Mouse (Mus musculus): ENCODE data around the gene Gm49359. TPM values are rescaled to one million over a fixed set of nuclear protein-coding genes. Genes with fewer than 3 reads are reported as not detected.
"Not testable (repeated sequence)": the region's sequence is repeated elsewhere in the genome, so short reads cannot be mapped to it uniquely, and the experiment has no call there.

Gene Gm49359
- polyA plus RNA-seq (2012), result 0.38 and 0.43 TPM in 2 replicates

DNA sequence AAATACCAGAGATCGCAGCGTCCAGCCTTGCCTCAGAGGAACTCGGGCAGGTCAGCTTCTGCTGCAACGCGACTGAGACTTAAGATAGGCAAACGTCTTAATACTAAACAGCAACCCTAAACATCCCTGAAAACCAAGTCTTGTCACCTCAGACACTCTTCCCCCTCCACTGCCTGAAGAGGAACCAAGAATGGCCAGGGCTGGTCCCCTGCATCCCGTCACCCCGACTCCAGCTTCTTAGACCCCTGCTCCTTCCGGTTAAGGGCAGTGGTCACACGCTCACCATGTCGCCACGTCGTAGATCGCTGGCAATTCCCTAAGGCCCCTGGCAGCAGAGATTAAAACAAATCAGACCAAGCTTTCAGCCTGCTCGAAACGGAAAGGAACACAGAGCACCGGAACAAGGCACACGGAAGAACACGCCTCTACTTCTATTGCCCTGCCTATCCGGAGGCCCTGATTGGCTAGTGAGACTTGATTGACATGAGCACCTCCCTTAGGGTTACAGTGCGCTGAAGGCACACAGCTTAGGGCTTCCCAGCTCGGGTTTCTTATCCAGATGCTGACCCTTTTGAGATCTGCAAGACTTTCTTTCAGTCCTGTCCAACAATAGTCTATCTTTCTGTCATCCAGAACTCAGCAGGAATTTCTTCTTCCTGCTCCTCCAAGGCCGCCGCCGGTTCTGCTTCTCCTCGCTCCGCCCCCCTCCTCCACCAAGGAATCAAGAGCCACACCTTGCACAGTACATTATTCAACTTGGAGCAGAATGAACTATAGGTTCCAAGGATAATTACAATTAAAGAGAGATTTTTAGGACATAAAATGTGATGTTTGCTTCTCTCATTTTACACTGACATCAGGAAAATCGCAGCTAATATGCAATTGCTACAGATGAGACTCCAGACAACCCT, at the start of gene Gm49359:
Gene Gm49359 (minus strand): TSS at position 409 of the 911 bp plus-strand sequence.
- not testable (repeated sequence) for TF ChIP-seq GATA1 (IDR thresholded peaks at IDR 0.05; ENCODE audit: low read length)

Other genes with a start within 250 kb of the Gm49359 start
- 0.14 and 0.18 TPM in 2 replicates for gene Gm3604, start 83.7 kb downstream of the Gm49359 start, polyA plus RNA-seq (2012)
- gene Zfp935, start 91.7 kb upstream of the Gm49359 start, polyA plus RNA-seq (2012), result 0.10 and 0.17 TPM in 2 replicates
- 0.16 and 0.29 TPM in 2 replicates for gene Zfp934, start 104.4 kb upstream of the Gm49359 start, polyA plus RNA-seq (2012)
- not detected in 2 replicates for gene 6720489N17Rik, start 157.3 kb upstream of the Gm49359 start, polyA plus RNA-seq (2012)

Data from G1E-ER4 (cell line).